Mouse (Mus musculus): ENCODE measurements around the gene Hist1h2ak. TPM values are rescaled to one million over a fixed set of nuclear protein-coding genes. Genes with fewer than 3 reads are reported as not detected.

Hist1h2ak gene
- polyA plus RNA-seq (2012; rRNA removed), result 17.2 and 18.2 TPM in 2 replicates

DNA sequence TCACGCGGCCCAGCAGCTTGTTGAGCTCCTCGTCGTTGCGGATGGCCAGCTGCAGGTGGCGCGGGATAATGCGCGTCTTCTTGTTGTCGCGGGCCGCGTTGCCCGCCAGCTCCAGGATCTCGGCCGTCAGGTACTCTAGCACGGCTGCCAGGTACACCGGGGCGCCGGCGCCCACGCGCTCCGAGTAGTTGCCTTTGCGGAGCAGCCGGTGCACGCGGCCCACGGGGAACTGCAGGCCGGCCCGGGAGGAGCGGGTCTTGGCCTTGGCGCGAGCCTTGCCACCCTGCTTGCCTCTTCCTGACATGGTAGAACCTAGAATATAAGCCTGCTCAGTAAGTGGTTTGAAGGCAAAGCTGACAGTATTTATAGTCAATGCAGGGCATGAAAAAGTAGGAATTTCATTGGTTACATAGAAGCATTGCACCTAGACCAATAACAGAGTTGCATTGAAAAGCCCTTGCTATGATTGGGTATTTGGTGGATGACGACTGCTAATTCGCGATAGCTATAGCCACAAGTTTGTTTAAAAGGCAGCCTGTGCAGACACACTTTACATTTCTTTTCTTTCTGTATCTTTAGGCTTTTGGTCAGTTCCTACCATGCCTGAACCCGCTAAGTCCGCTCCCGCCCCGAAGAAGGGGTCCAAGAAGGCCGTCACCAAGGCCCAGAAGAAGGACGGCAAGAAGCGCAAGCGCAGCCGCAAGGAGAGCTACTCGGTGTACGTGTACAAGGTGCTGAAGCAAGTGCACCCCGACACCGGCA is at the start of gene Hist1h2ak, which contains the start of gene Hist1h2bn:
Gene Hist1h2ak (minus strand): TSS at position 304 of the 762 bp plus-strand sequence.
Gene Hist1h2bn (plus strand): TSS at position 600 of the 762 bp plus-strand sequence.

DNA sequence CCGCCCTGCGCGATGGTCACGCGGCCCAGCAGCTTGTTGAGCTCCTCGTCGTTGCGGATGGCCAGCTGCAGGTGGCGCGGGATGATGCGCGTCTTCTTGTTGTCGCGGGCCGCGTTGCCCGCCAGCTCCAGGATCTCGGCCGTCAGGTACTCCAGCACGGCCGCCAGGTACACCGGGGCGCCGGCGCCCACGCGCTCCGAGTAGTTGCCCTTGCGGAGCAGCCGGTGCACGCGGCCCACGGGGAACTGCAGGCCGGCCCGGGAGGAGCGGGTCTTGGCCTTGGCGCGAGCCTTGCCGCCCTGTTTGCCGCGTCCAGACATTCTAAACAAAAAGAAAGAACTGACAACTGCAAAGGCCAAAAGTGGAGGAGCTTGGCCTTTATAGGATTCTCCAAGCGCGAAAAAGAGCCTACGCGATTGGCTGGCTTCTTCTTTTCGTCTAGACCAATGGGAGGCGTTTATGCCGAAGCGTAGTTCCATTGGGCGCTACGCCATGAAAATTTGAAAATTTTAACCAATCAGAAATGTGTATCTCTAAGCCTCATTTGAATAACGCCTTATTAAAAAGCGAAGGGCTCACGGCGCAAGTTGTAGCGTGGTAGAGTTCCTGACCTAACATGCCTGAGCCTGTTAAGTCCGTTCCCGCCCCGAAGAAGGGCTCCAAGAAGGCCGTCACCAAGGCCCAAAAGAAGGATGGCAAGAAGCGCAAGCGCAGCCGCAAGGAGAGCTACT is 33.4 kb upstream of the Hist1h2ak start, which contains the start of the genes Hist1h2an and Hist1h2bp:
Gene Hist1h2an (minus strand): TSS at position 320 of the 731 bp plus-strand sequence.
Gene Hist1h2bp (plus strand): TSS at position 563 of the 731 bp plus-strand sequence.

GRCm38 (mm10) chr13:21783255-21783617 is 29.6 kb upstream of the Hist1h2ak start, which contains the start of gene Hist1h3i:
Gene Hist1h3i, minus strand, starts transcription at chr13:21783370.

GRCm38 (mm10) chr13:21779767-21780731 is 26.4 kb upstream of the Hist1h2ak start, which contains the start of gene Hist1h1b:
Gene Hist1h1b, minus strand, starts transcription at chr13:21780625.

DNA sequence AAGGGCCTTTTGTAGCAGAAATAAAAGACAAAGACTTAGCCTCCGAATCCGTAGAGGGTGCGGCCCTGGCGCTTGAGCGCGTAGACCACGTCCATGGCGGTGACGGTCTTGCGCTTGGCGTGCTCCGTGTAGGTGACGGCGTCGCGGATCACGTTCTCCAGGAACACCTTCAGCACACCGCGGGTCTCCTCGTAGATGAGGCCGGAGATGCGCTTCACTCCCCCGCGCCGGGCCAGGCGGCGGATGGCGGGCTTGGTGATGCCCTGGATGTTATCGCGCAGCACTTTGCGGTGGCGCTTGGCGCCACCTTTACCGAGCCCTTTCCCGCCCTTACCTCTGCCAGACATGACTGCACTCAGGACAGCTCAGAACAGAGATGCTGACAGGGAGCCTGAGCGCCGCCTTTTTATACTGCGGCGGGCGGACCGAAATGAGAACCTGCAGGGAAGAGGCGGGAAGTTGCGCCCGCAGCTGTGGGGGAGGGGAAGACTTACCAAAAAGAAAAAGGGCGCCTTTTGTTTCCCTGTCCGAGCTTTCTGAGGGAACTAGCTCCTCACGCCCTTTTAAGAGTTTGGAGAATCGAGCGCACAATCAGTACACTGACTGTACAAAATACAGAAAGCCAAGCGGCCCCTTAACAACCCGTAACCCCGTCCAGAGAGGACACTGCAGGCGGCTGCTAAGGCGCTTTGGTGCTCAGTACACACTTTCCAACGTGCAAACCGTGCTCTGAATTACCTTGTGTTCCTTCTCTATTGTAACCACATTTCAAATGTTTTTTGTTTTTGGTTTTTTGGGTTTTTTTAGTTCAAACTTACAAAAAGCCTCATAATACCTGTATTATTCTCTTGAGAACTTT is 3.2 kb downstream of the Hist1h2ak start, which contains the start of gene Hist1h4k:
Gene Hist1h4k (minus strand): TSS at position 347 of the 859 bp plus-strand sequence.

GRCm38 (mm10) chr13:21734906-21735767 is 18.5 kb downstream of the Hist1h2ak start, which contains the start of gene Hist1h4j:
Gene Hist1h4j, plus strand, starts transcription at chr13:21735064.

GRCm38 (mm10) chr13:21721757-21722372 is 31.8 kb downstream of the Hist1h2ak start, which contains the start of gene Hist1h2bm:
Gene Hist1h2bm, plus strand, starts transcription at chr13:21722044.

GRCm38 (mm10) chr13:21717397-21718357 is 36.0 kb downstream of the Hist1h2ak start, which contains the start of gene Hist1h3h:
Gene Hist1h3h, plus strand, starts transcription at chr13:21717659.

GRCm38 (mm10) chr13:21715864-21716539 is 37.6 kb downstream of the Hist1h2ak start, which contains the start of the genes Hist1h2bl and Hist1h2ai:
Gene Hist1h2bl, minus strand, starts transcription at chr13:21716143.
Gene Hist1h2ai, plus strand, starts transcription at chr13:21716422.

Other genes starting within 250 kb of the Hist1h2ak start
- gene Zkscan8, start 222.7 kb downstream of the Hist1h2ak start, polyA plus RNA-seq (2012; rRNA removed), result 2.0 and 2.3 TPM in 2 replicates
- gene Olfr1366, start 211.0 kb downstream of the Hist1h2ak start, polyA plus RNA-seq (2012; rRNA removed), result not detected in 2 replicates
- gene Olfr1535, start 193.9 kb downstream of the Hist1h2ak start, polyA plus RNA-seq (2012; rRNA removed), result not detected in 2 replicates
- not detected in 2 replicates for gene Olfr1364, start 172.1 kb downstream of the Hist1h2ak start, polyA plus RNA-seq (2012; rRNA removed)
- not detected in 2 replicates for gene Olfr1362, start 139.8 kb downstream of the Hist1h2ak start, polyA plus RNA-seq (2012; rRNA removed)
- not detected in 2 replicates for gene Olfr11, start 111.3 kb downstream of the Hist1h2ak start, polyA plus RNA-seq (2012; rRNA removed)
- not detected in 2 replicates for gene Olfr1361, start 90.4 kb downstream of the Hist1h2ak start, polyA plus RNA-seq (2012; rRNA removed)
- gene Olfr1360, start 76.4 kb downstream of the Hist1h2ak start, polyA plus RNA-seq (2012; rRNA removed), result not detected in 2 replicates
- gene Olfr1359, start 55.7 kb downstream of the Hist1h2ak start, polyA plus RNA-seq (2012; rRNA removed), result not detected in 2 replicates
- 5.9 and 7.6 TPM in 2 replicates for gene Hist1h2bl, start 37.7 kb downstream of the Hist1h2ak start, polyA plus RNA-seq (2012; rRNA removed)
- 1.9 and 2.8 TPM in 2 replicates for gene Hist1h2ai, start 37.4 kb downstream of the Hist1h2ak start, polyA plus RNA-seq (2012; rRNA removed)
- gene Hist1h3h, start 36.2 kb downstream of the Hist1h2ak start, polyA plus RNA-seq (2012; rRNA removed), result 11.5 and 11.6 TPM in 2 replicates
- 4.9 and 7.3 TPM in 2 replicates for gene Hist1h2bm, start 31.8 kb downstream of the Hist1h2ak start, polyA plus RNA-seq (2012; rRNA removed)
- 9.1 and 9.2 TPM in 2 replicates for gene Hist1h4j, start 18.8 kb downstream of the Hist1h2ak start, polyA plus RNA-seq (2012; rRNA removed)
- gene Hist1h4k, start 3.3 kb downstream of the Hist1h2ak start, polyA plus RNA-seq (2012; rRNA removed), result 14.1 and 22.0 TPM in 2 replicates
- 10.0 and 14.8 TPM in 2 replicates for gene Hist1h2bn, start 296 bp upstream of the Hist1h2ak start, polyA plus RNA-seq (2012; rRNA removed)
- gene Hist1h1b, start 26.8 kb upstream of the Hist1h2ak start, polyA plus RNA-seq (2012; rRNA removed), result 3.8 and 4.1 TPM in 2 replicates
- gene Hist1h3i, start 29.5 kb upstream of the Hist1h2ak start, polyA plus RNA-seq (2012; rRNA removed), result 13.4 and 17.5 TPM in 2 replicates
- 3.5 and 4.0 TPM in 2 replicates for gene Hist1h2an, start 33.4 kb upstream of the Hist1h2ak start, polyA plus RNA-seq (2012; rRNA removed)
- 1.2 and 2.5 TPM in 2 replicates for gene Hist1h2bp, start 33.6 kb upstream of the Hist1h2ak start, polyA plus RNA-seq (2012; rRNA removed)
- 3.5 and 6.3 TPM in 2 replicates for gene Hist1h2bq, start 56.4 kb upstream of the Hist1h2ak start, polyA plus RNA-seq (2012; rRNA removed)
- gene Hist1h2ao, start 56.6 kb upstream of the Hist1h2ak start, polyA plus RNA-seq (2012; rRNA removed), result not detected in 2 replicates
- gene Hist1h4m, start 57.9 kb upstream of the Hist1h2ak start, polyA plus RNA-seq (2012; rRNA removed), result not detected in 2 replicates
- 19.1 and 27.0 TPM in 2 replicates for gene Hist1h4n, start 78.4 kb upstream of the Hist1h2ak start, polyA plus RNA-seq (2012; rRNA removed)
- gene Hist1h2ap, start 79.7 kb upstream of the Hist1h2ak start, polyA plus RNA-seq (2012; rRNA removed), result 35.2 and 36.1 TPM in 2 replicates
- gene Hist1h2br, start 79.9 kb upstream of the Hist1h2ak start, polyA plus RNA-seq (2012; rRNA removed), result 2.2 and 6.7 TPM in 2 replicates
- 0.38 and 0.39 TPM in 2 replicates for gene Zfp184, start 191.3 kb upstream of the Hist1h2ak start, polyA plus RNA-seq (2012; rRNA removed)
- gene Pom121l2, start 227.4 kb upstream of the Hist1h2ak start, polyA plus RNA-seq (2012; rRNA removed), result not detected in 2 replicates